Mouse (Mus musculus) fibroblast of lung, adult 2 months (primary cell): ENCODE measurements at regions not wholly inside any gene's neighbourhood (a gene's known extent, or its start where the extent isn't known, plus 50 kb on each side); places are given as distances from the start of the nearest gene placed in this dataset.

Source experiments
- DNase-seq: peaks from one replicate; pipeline ENCODE4 v3.0.0-alpha.2; 2011; ENCODE audit warnings: low read depth

DNA sequence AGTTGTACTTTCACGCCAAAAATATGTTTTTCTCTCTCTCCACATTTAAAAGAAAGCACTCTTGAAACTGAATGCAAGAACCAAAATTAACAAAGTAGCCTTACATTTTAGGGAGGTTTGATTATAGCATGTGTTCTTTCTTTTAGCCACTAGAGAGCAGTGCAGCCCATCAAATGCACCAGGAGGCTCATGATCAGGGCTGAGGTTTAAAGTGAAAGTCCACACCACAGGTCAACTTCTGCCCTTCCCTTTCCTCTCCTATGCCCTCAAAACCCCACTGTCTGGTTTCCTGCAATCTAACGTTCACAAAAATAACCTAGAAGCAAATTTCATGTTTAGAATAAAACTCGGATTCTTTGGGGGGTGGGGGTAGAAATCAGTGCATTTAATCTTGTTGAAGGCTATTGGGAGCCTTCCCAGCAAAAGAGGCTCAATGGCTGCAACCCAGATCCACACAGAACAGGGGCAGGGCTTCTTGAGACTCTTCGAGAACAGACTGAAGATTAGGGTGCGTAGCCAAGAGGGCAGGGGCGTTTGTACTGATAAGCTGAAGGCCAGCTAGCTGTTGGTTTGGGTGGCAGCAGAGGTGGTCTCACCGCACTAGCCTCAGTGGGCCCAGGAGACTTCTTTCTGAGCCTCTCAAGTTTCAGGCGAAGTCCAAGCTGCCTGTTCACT is 59.3 kb upstream of the Zfp770 start:
- peak; percentile 43 for DNase-seq

DNA sequence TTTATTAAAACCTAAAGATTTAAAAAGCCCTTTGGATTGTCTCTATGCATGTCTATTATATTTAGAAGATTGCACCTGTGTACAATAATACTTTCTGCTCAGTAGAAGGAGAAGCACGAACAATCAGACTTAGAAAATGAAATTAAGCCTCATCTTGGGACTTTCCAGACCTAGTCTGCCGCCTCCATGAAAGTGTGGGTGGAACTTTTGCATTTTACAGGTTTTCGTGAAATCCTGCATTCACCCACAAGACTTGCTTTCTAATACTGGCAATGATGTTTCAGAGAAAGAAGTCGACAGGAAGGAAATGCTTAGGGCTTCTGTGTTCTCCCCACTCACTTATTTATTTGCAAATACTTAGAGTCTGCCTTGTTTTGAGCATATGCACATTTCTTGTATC is 58.3 kb upstream of the Zfp770 start:
- DNase-seq, result no peak
